ENCODE assay signal across 10 mouse cellular contexts in genomic region chr3:88057030-88057429, GRCm38 (mm10). TPM values are rescaled to one million over a fixed set of nuclear protein-coding genes. Genes with fewer than 3 reads are reported as not detected.
DNase-seq lines count a peak whose midpoint lies in the region; ATAC-seq and TF ChIP-seq lines count a peak whose summit lies in the region.
"Had no signal": no experiment of that assay in that cellular context is flagged by ENCODE, and none has a peak within 500 bp of the region (broad histone marks: within the 10 kb centered on the region; RNA-seq: fewer than 3 reads in every experiment).

No protein-coding gene starts in this region.

- TF ChIP-seq CTCF in forebrain, postnatal 0 days (IDR thresholded peaks at IDR 0.05; ENCODE audit: low read depth) = no peak

- no peaks in the 10 kb centered on the region for H3K27me3 ChIP-seq in lung, embryonic 15.5 days
- no peaks in the 10 kb centered on the region for H3K27me3 ChIP-seq in forebrain, postnatal 0 days (ENCODE audit: insufficient read depth, low read length)
- H3K27me3 ChIP-seq in liver, embryonic 13.5 days = no peaks in the 10 kb centered on the region
- H3K27me3 ChIP-seq in stomach, embryonic 16.5 days (ENCODE audit: control insufficient read depth, insufficient read depth, low read length) = no peaks in the 10 kb centered on the region

- peak overlapping the region; percentile 79; the same call in 1 of the 2 replicates for H3K4me3 ChIP-seq in lung, embryonic 15.5 days
- H3K4me3 ChIP-seq in forebrain, postnatal 0 days (ENCODE audit: low read depth, low read length) = no peak overlapping the region
- H3K4me3 ChIP-seq in liver, embryonic 13.5 days (replicated peaks) = peak overlapping the region; percentile 83
- peak overlapping the region; percentile 56 for H3K4me3 ChIP-seq in stomach, embryonic 16.5 days (replicated peaks; ENCODE audit: low read length)

- H3K9ac ChIP-seq in lung, embryonic 15.5 days = peak overlapping the region; percentile 90
- no peak overlapping the region for H3K9ac ChIP-seq in forebrain, postnatal 0 days
- H3K9ac ChIP-seq in liver, embryonic 13.5 days = peak overlapping the region; percentile 83; the same call in 1 of the 2 replicates
- H3K9ac ChIP-seq in stomach, embryonic 16.5 days (ENCODE audit: low read length) = peak overlapping the region; percentile 81; the same call in 1 of the 2 replicates

- no peaks in the 10 kb centered on the region for H3K9me3 ChIP-seq in lung, embryonic 15.5 days
- H3K9me3 ChIP-seq in forebrain, postnatal 0 days (ENCODE audit: low read length) = no peaks in the 10 kb centered on the region
- no peaks in the 10 kb centered on the region for H3K9me3 ChIP-seq in liver, embryonic 13.5 days (replicated peaks)
- H3K9me3 ChIP-seq in stomach, embryonic 16.5 days (replicated peaks; ENCODE audit: control insufficient read depth, low read length) = no peaks in the 10 kb centered on the region

- WGBS in lung, embryonic 15.5 days = 85% methylated on average over 6 of the region's 6 CpGs
- 87% methylated on average over 6 of the region's 6 CpGs for WGBS in forebrain, postnatal 0 days
- 82% methylated on average over 6 of the region's 6 CpGs for WGBS in liver, embryonic 13.5 days (ENCODE audit: insufficient replicate concordance)
- WGBS in stomach, embryonic 16.5 days = 89% methylated on average over 6 of the region's 6 CpGs

- peak overlapping the region; percentile 80 for H3K4me2 ChIP-seq in lung, embryonic 15.5 days
- peak overlapping the region; percentile 96 for H3K4me2 ChIP-seq in forebrain, postnatal 0 days (ENCODE audit: low read depth)
- H3K4me2 ChIP-seq in liver, embryonic 13.5 days = peak overlapping the region; percentile 94
- peak overlapping the region; percentile 82 for H3K4me2 ChIP-seq in stomach, embryonic 16.5 days (ENCODE audit: low read depth, low read length)

- peaks cover 11% of the 10 kb centered on the region for H3K4me1 ChIP-seq in lung, embryonic 15.5 days
- H3K4me1 ChIP-seq in forebrain, postnatal 0 days (ENCODE audit: insufficient read depth) = 0 out of 2 replicates have a peak, but pooled peaks cover 6% of the 10 kb centered on the region
- H3K4me1 ChIP-seq in liver, embryonic 13.5 days (replicated peaks) = peaks cover 19% of the 10 kb centered on the region
- peaks cover 8% of the 10 kb centered on the region for H3K4me1 ChIP-seq in stomach, embryonic 16.5 days (ENCODE audit: control insufficient read depth, insufficient read depth, low read length)

- no peak overlapping the region for H3K27ac ChIP-seq in lung, embryonic 15.5 days
- no peak overlapping the region for H3K27ac ChIP-seq in forebrain, postnatal 0 days (ENCODE audit: low read depth, low read length)
- no peak overlapping the region for H3K27ac ChIP-seq in liver, embryonic 13.5 days
- H3K27ac ChIP-seq in stomach, embryonic 16.5 days (ENCODE audit: low read length) = no peak overlapping the region

- H3K36me3 ChIP-seq in lung, embryonic 15.5 days = peaks cover 42% of the 10 kb centered on the region
- peaks cover 26% of the 10 kb centered on the region for H3K36me3 ChIP-seq in forebrain, postnatal 0 days (ENCODE audit: insufficient read depth)
- peaks cover 47% of the 10 kb centered on the region for H3K36me3 ChIP-seq in liver, embryonic 13.5 days
- 0 out of 2 replicates have a peak, but pooled peaks cover 3% of the 10 kb centered on the region for H3K36me3 ChIP-seq in stomach, embryonic 16.5 days (ENCODE audit: control insufficient read depth, insufficient read depth, low read length)

- ATAC-seq in lung, embryonic 15.5 days (ENCODE audit: borderline replicate concordance, extremely low read depth, low FRiP score, low TSS enrichment) = no peak
- no peak for ATAC-seq in forebrain, postnatal 0 days
- ATAC-seq in liver, embryonic 13.5 days (ENCODE audit: low read depth) = no peak
- ATAC-seq in stomach, embryonic 16.5 days (ENCODE audit: insufficient read depth, low FRiP score) = no peak

- no peak for DNase-seq in lung, postnatal 10 days
- DNase-seq in forebrain, postnatal 0 days = no peak
- no peak for DNase-seq in liver, embryonic 13.5 days
- no peak for DNase-seq in layer of hippocampus, postnatal 36 days
- no peak for DNase-seq in left cerebral cortex, adult 8-10 months (ENCODE audit: low spot score in 2 of 2)
- DNase-seq: cerebellum, adult 11 months; kidney, postnatal 36 days had no signal

RNA-seq across cellular contexts. Expression of gene Naxe, which starts 1.3 kb away (rescaled TPM):
- polyA plus RNA-seq in lung, embryonic 15.5 days (2015; fragmentation: Nextera tagmentation; extraction: Ambion mirVana) = 199 and 215 TPM in 2 replicates
- 78.9 and 81.6 TPM in 2 replicates for total RNA-seq in forebrain, postnatal 0 days (2014; rRNA removed)
- polyA plus RNA-seq in forebrain, postnatal 0 days (2015; fragmentation: Nextera tagmentation; extraction: Ambion mirVana) = 161 and 170 TPM in 2 replicates
- polyA plus RNA-seq in liver, embryonic 13.5 days (2015; fragmentation: Nextera tagmentation; extraction: Ambion mirVana) = 63.8 and 66.9 TPM in 2 replicates
- 166 and 173 TPM in 2 replicates for polyA plus RNA-seq in stomach, embryonic 16.5 days (2015; fragmentation: Nextera tagmentation; extraction: Ambion mirVana)
- total RNA-seq in layer of hippocampus, postnatal 36 days (2021) = 10 to 100 TPM; 77.7 to 78.1 TPM
- 10 to 100 TPM; 75.8 to 85.5 (median 78.9) TPM for total RNA-seq in left cerebral cortex, adult 8-10 months (2022)

RNA-seq across cellular contexts. Expression of gene Gpatch4, which starts 14.1 kb away (rescaled TPM):
- polyA plus RNA-seq in lung, embryonic 15.5 days (2015; fragmentation: Nextera tagmentation; extraction: Ambion mirVana) = 30.6 and 31.6 TPM in 2 replicates
- 9.8 and 10.6 TPM in 2 replicates for total RNA-seq in forebrain, postnatal 0 days (2014; rRNA removed)
- 34.6 and 35.5 TPM in 2 replicates for polyA plus RNA-seq in forebrain, postnatal 0 days (2015; fragmentation: Nextera tagmentation; extraction: Ambion mirVana)
- 32.7 TPM in 2 replicates for polyA plus RNA-seq in liver, embryonic 13.5 days (2015; fragmentation: Nextera tagmentation; extraction: Ambion mirVana)
- 29.7 and 30.1 TPM in 2 replicates for polyA plus RNA-seq in stomach, embryonic 16.5 days (2015; fragmentation: Nextera tagmentation; extraction: Ambion mirVana)
- 10 to 100 TPM; 14.5 to 17.8 TPM for total RNA-seq in layer of hippocampus, postnatal 36 days (2021)
- 10 to 100 TPM; 16.7 to 19.5 (median 18.1) TPM for total RNA-seq in left cerebral cortex, adult 8-10 months (2022)

RNA-seq across cellular contexts. Expression of gene Ttc24, which starts 21.1 kb away (rescaled TPM):
- polyA plus RNA-seq in lung, embryonic 15.5 days (2015; fragmentation: Nextera tagmentation; extraction: Ambion mirVana) = not detected in 2 replicates
- total RNA-seq in forebrain, postnatal 0 days (2014; rRNA removed) = 0.05 and 0.08 TPM in 2 replicates
- polyA plus RNA-seq in forebrain, postnatal 0 days (2015; fragmentation: Nextera tagmentation; extraction: Ambion mirVana) = not detected in 2 replicates
- not detected in 2 replicates for polyA plus RNA-seq in liver, embryonic 13.5 days (2015; fragmentation: Nextera tagmentation; extraction: Ambion mirVana)
- not detected in 2 replicates for polyA plus RNA-seq in stomach, embryonic 16.5 days (2015; fragmentation: Nextera tagmentation; extraction: Ambion mirVana)
- total RNA-seq in layer of hippocampus, postnatal 36 days (2021) = not detected
- not detected for total RNA-seq in left cerebral cortex, adult 8-10 months (2022)
- polyA plus RNA-seq: frontal cortex, adult 2 months had no signal

RNA-seq across cellular contexts. Expression of gene Iqgap3, which starts 24.7 kb away (rescaled TPM):
- polyA plus RNA-seq in lung, embryonic 15.5 days (2015; fragmentation: Nextera tagmentation; extraction: Ambion mirVana) = 25.2 and 26.6 TPM in 2 replicates
- total RNA-seq in forebrain, postnatal 0 days (2014; rRNA removed) = 3.1 and 6.8 TPM in 2 replicates
- 1.6 and 2.0 TPM in 2 replicates for polyA plus RNA-seq in forebrain, postnatal 0 days (2015; fragmentation: Nextera tagmentation; extraction: Ambion mirVana)
- polyA plus RNA-seq in liver, embryonic 13.5 days (2015; fragmentation: Nextera tagmentation; extraction: Ambion mirVana) = 6.6 and 7.4 TPM in 2 replicates
- polyA plus RNA-seq in stomach, embryonic 16.5 days (2015; fragmentation: Nextera tagmentation; extraction: Ambion mirVana) = 17.1 and 22.0 TPM in 2 replicates
- under 1 TPM; 0.37 to 0.53 TPM for total RNA-seq in layer of hippocampus, postnatal 36 days (2021)
- total RNA-seq in left cerebral cortex, adult 8-10 months (2022) = 1 to 10 TPM in 1 of 4 experiments, under 1 TPM in 3; 0.28 to 1.2 (median 0.61) TPM

RNA-seq across cellular contexts. Expression of gene Hapln2, which starts 29.6 kb away (rescaled TPM):
- 0.07 and 0.23 TPM in 2 replicates for polyA plus RNA-seq in lung, embryonic 15.5 days (2015; fragmentation: Nextera tagmentation; extraction: Ambion mirVana)
- 0.38 and 0.92 TPM in 2 replicates for total RNA-seq in forebrain, postnatal 0 days (2014; rRNA removed)
- polyA plus RNA-seq in forebrain, postnatal 0 days (2015; fragmentation: Nextera tagmentation; extraction: Ambion mirVana) = 0.31 and 0.69 TPM in 2 replicates
- not detected in 2 replicates for polyA plus RNA-seq in liver, embryonic 13.5 days (2015; fragmentation: Nextera tagmentation; extraction: Ambion mirVana)
- 0.18 TPM in 1 of 2 replicates, not detected in the other for polyA plus RNA-seq in stomach, embryonic 16.5 days (2015; fragmentation: Nextera tagmentation; extraction: Ambion mirVana)
- 10 to 100 TPM; 14.9 to 18.0 TPM for total RNA-seq in layer of hippocampus, postnatal 36 days (2021)
- 10 to 100 TPM; 23.0 to 35.7 (median 32.1) TPM for total RNA-seq in left cerebral cortex, adult 8-10 months (2022)
